Mouse (Mus musculus) layer of hippocampus, postnatal 36 days (tissue): Measurements from ENCODE around the gene Rnf135. TPM values are rescaled to one million over a fixed set of nuclear protein-coding genes. Genes with fewer than 3 reads are reported as not detected.
"Not testable (repeated sequence)": the region's sequence is repeated elsewhere in the genome, so short reads cannot be mapped to it uniquely, and the experiment has no call there.

Experiments used
- DNase-seq, 2 experiments: peaks; one replicate each; pipeline ENCODE4 v3.0.0; 2022
- total RNA-seq, 2 experiments: library from RNA; stranded (reverse); gene quantifications; 2 replicates each; pipeline ENCODE4 v1.2.3; 2021

Gene Rnf135
- total RNA-seq, 2 experiments from 2014 or later, result 3.8 to 3.9 TPM

- DNase-seq, result no peak
Observed at GRCm38 (mm10) chr11:80163362-80164116, 20.1 kb upstream of the Rnf135 start.

- no peak for DNase-seq
Observed at GRCm38 (mm10) chr11:80164224-80164623, 19.4 kb upstream of the Rnf135 start.

GRCm38 (mm10) chr11:80168121-80168520, 15.5 kb upstream of the Rnf135 start:
- DNase-seq, result no peak

- no peak for DNase-seq
Observed at GRCm38 (mm10) chr11:80168611-80169249, 14.9 kb upstream of the Rnf135 start.

GRCm38 (mm10) chr11:80169629-80170028, 14.0 kb upstream of the Rnf135 start:
- no peak for DNase-seq

- no peak for DNase-seq
Observed at GRCm38 (mm10) chr11:80170351-80170750, 13.3 kb upstream of the Rnf135 start.

GRCm38 (mm10) chr11:80171884-80172283, 11.8 kb upstream of the Rnf135 start:
- DNase-seq, result no peak

- no peak for DNase-seq
Observed at GRCm38 (mm10) chr11:80173963-80174670, 9.5 kb upstream of the Rnf135 start.

- no peak for DNase-seq
Observed at GRCm38 (mm10) chr11:80176911-80177895, 6.4 kb upstream of the Rnf135 start.

GRCm38 (mm10) chr11:80178316-80178715, 5.3 kb upstream of the Rnf135 start:
- no peak for DNase-seq

- no peak for DNase-seq
Observed at GRCm38 (mm10) chr11:80181021-80181749, 2.5 kb upstream of the Rnf135 start.

- DNase-seq, result not testable (repeated sequence)
Observed at GRCm38 (mm10) chr11:80183054-80183704, 472 bp upstream of the Rnf135 start.

GRCm38 (mm10) chr11:80184531-80185071, 950 bp downstream of the Rnf135 start:
- no peak for DNase-seq

GRCm38 (mm10) chr11:80185441-80185976, 1.9 kb downstream of the Rnf135 start:
- not testable (repeated sequence) for DNase-seq

GRCm38 (mm10) chr11:80190280-80190679, 6.6 kb downstream of the Rnf135 start:
- DNase-seq, result no peak

GRCm38 (mm10) chr11:80193827-80194226, 10.2 kb downstream of the Rnf135 start:
- DNase-seq, result no peak

- DNase-seq, result no peak
Observed at GRCm38 (mm10) chr11:80196351-80196750, 12.7 kb downstream of the Rnf135 start.

- DNase-seq, result no peak
Observed at GRCm38 (mm10) chr11:80199316-80199715, 15.7 kb downstream of the Rnf135 start.

- no peak for DNase-seq
Observed at GRCm38 (mm10) chr11:80199773-80200172, 16.1 kb downstream of the Rnf135 start.

- no peak for DNase-seq
Observed at GRCm38 (mm10) chr11:80200326-80200725, 16.7 kb downstream of the Rnf135 start.
